Mouse (Mus musculus): Measurements from ENCODE around the gene Sept12.

Gene Sept12

DNA sequence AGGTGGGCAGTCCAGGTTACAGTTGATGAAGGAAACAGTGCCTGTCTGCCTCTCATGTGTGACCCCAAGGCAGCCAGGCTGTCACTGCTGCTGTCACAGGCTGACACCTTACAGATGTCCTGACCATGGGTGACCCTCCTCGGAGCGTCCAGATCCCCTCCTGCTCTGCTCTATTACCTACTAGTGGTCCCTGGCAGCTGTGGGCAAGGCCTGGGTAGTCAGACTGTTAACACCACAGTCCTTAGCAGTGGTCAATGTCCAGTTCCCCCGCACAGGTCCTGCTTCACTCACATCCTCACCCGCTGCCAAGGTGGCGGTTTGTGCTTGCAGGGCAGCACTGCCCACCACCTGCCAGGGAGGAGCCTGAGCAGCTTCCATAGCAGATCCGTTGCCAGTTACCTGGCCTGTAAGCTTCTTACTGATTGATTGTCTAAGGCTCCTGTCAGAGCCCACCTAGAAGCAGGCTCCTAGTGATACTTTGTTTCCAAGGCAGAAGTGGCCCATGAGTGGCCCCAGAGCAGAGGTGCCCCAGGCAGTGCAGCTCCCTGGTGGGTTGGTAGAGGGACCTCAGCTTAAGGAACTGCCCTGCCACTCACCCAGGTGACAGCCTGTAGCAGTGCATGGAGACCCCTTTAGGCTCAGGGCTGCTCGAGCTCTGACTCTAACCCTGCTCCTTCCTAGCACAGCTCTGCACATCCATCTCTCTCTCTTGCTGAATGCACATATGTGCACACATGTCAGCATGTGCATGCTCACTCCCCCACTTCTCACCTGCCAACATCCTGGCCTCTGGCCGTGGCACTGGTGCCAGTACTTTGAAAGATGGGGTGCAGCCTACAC is 60.1 kb downstream of the Sept12 start:
- DNase-seq: peak in 1 of 2 experiments; percentile 48

Measured in kidney, adult 8-10 months (tissue).